Mouse (Mus musculus) cerebellum, adult 2 months (tissue): ENCODE results near the gene Tnrc6a.

Source experiments
- CTCF ChIP-seq: fragments of 200-500 bp; IDR thresholded peaks from 2 replicates; pipeline ENCODE4 v1.5.1; 2011; ENCODE audit warnings: low read depth, mild to moderate bottlenecking, control low read depth, low read length, moderate library complexity, borderline replicate concordance; ENCODE audit not compliant: insufficient read depth
- POLR2A ChIP-seq: fragments of 200-500 bp; IDR thresholded peaks from 2 replicates; pipeline ENCODE4 v1.6.1; 2011; ENCODE audit warnings: low read length, control low read depth, borderline replicate concordance; ENCODE audit not compliant: insufficient read depth

DNA sequence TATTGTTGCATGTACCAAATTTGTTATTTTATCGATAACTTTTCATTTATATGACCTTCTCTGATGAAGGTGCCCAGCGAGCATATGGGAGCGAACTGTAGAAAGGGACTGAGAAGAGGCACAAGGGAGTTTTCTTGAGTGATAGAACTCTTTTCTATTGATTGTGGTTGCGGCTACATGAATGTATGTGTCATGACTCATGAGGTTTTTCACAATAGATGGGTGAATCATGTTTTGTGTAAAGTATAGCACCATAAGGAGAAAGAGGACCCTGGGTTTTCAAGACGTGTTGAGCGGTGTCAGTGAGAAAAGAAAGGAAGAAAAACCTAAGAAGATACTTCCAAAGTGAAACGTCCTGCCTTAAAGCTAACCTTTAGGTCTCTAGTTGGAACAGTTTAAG, 3.2 kb upstream of the Tnrc6a start:
- no peak for TF ChIP-seq POLR2A
- no peak for TF ChIP-seq CTCF
